Mouse (Mus musculus) ES-Bruce4 (cell line): ENCODE measurements around the gene Dnajc17.

Experiments used
- CTCF ChIP-seq: IDR thresholded peaks from one replicate; pipeline ENCODE4 v1.8.1; 2011; ENCODE audit warnings: low read depth, low read length
- EP300 ChIP-seq: IDR thresholded peaks from 2 replicates; pipeline ENCODE4 v1.6.1; 2011; ENCODE audit warnings: low read depth, low read length; ENCODE audit not compliant: insufficient read depth
- POLR2A ChIP-seq: IDR thresholded peaks from one replicate; pipeline ENCODE4 v1.8.1; 2011; ENCODE audit warnings: low read length; ENCODE audit not compliant: insufficient read depth

- TF ChIP-seq EP300 = no peak
- no peak for TF ChIP-seq CTCF
- TF ChIP-seq POLR2A = no peak
Observed at GRCm38 (mm10) chr2:119163999-119164398, 44.6 kb downstream of the Dnajc17 start.
